Mouse (Mus musculus) heart, embryonic 11.5 days (tissue): Measurements from ENCODE around the gene Atp8b5. TPM values are rescaled to one million over a fixed set of nuclear protein-coding genes. Genes with fewer than 3 reads are reported as not detected.

ENCODE experiments used
- ATAC-seq: fragments of 200-750 bp; cut with Nextera tagmentation; replicated peaks from 2 replicates; pipeline ENCODE4 v1.8.0; 2017; ENCODE audit warnings: moderate library complexity; ENCODE audit not compliant: insufficient number of reproducible peaks, low FRiP score, low TSS enrichment
- H3K27ac ChIP-seq: fragments of 300-500 bp; sonication (generic); 2 replicates; pipeline ENCODE4 v1.5.1; 2014; ENCODE audit warnings: mild to moderate bottlenecking, low read depth, low read length
- H3K27me3 ChIP-seq: fragments of 300-500 bp; sonication (generic); 2 replicates; pipeline ENCODE4 v1.6.1; 2014; ENCODE audit warnings: mild to moderate bottlenecking, low read length, mixed read lengths; ENCODE audit not compliant: control insufficient read depth, insufficient read depth
- H3K36me3 ChIP-seq: fragments of 300-500 bp; sonication (generic); 2 replicates; pipeline ENCODE4 v1.6.1; 2014; ENCODE audit warnings: mild to moderate bottlenecking, low read length, moderate library complexity, mixed read lengths; ENCODE audit not compliant: control insufficient read depth, insufficient read depth
- H3K4me1 ChIP-seq: fragments of 300-500 bp; sonication (generic); 2 replicates; pipeline ENCODE4 v1.6.1; 2014; ENCODE audit warnings: low read length; ENCODE audit not compliant: control insufficient read depth, insufficient read depth
- H3K4me2 ChIP-seq: fragments of 300-500 bp; sonication (generic); 2 replicates; pipeline ENCODE4 v1.6.1; 2014; ENCODE audit warnings: mild to moderate bottlenecking, moderate library complexity
- H3K4me3 ChIP-seq: fragments of 300-500 bp; sonication (generic); 2 replicates; pipeline ENCODE4 v1.5.1; 2014; ENCODE audit warnings: low read depth, low read length
- H3K9ac ChIP-seq: fragments of 300-500 bp; sonication (generic); 2 replicates; pipeline ENCODE4 v1.6.1; 2014; ENCODE audit warnings: mild to moderate bottlenecking, low read depth, low read length, moderate library complexity
- H3K9me3 ChIP-seq: fragments of 300-500 bp; sonication (generic); replicated peaks from 2 replicates; pipeline ENCODE4 v1.6.1; 2016; ENCODE audit warnings: low read length; ENCODE audit not compliant: control insufficient read depth
- WGBS: fragments of 180-500 bp; shearing (Covaris S2); extraction: QIAGEN DNeasy Blood & Tissue Kit; methylation state at CpG from one replicate; pipeline ENCODE4 v1.1.7; 2014; ENCODE audit not compliant: insufficient replicate concordance; 5-methylcytosine and 5-hydroxymethylcytosine counted together
- polyA plus RNA-seq: library from polyadenylated mRNA; unstranded; fragments of >200 nt; fragmentation: Nextera tagmentation; extraction: Ambion mirVana; gene quantifications from 2 replicates; pipeline ENCODE4 v1.2.1, GENCODE M21; 2014

Gene Atp8b5
- polyA plus RNA-seq, 1 experiment from 2014 or later, result 0.27 TPM

- WGBS, result 81% methylated on average over 11 of the region's 11 CpGs
- no peak overlapping the region for H3K4me2 ChIP-seq
- no peak overlapping the region for H3K4me3 ChIP-seq
- H3K9me3 ChIP-seq, result no peaks in the 10 kb centered on the region
- no peaks in the 10 kb centered on the region for H3K27me3 ChIP-seq
- H3K36me3 ChIP-seq, result no peaks in the 10 kb centered on the region
- H3K27ac ChIP-seq, result no peak overlapping the region
- no peaks in the 10 kb centered on the region for H3K4me1 ChIP-seq
- ATAC-seq, result no peak
- no peak overlapping the region for H3K9ac ChIP-seq
These were observed 98.1 kb downstream of the Atp8b5 start for GRCm38 (mm10) chr4:43364914-43365560.

GRCm38 (mm10) chr4:43367295-43367694, 100.3 kb downstream of the Atp8b5 start:
- Histone ChIP-seq H3K4me2 (no peak overlapping the region), H3K4me1 (no peaks in the 10 kb centered on the region), H3K27me3 (no peaks in the 10 kb centered on the region), H3K36me3 (no peaks in the 10 kb centered on the region), H3K9ac (no peak overlapping the region), H3K9me3 (no peaks in the 10 kb centered on the region), H3K4me3 (no peak overlapping the region), H3K27ac (no peak overlapping the region)
- ATAC-seq, result no peak
- WGBS, result 74% methylated on average over 5 of the region's 5 CpGs

GRCm38 (mm10) chr4:43367787-43368186, 100.8 kb downstream of the Atp8b5 start:
- 91% methylated on average over 9 of the region's 9 CpGs for WGBS
- Histone ChIP-seq H3K27me3 (no peaks in the 10 kb centered on the region), H3K4me3 (no peak overlapping the region), H3K4me1 (no peaks in the 10 kb centered on the region), H3K4me2 (no peak overlapping the region), H3K36me3 (no peaks in the 10 kb centered on the region), H3K9ac (no peak overlapping the region), H3K27ac (no peak overlapping the region), H3K9me3 (no peaks in the 10 kb centered on the region)
- ATAC-seq, result no peak

DNA sequence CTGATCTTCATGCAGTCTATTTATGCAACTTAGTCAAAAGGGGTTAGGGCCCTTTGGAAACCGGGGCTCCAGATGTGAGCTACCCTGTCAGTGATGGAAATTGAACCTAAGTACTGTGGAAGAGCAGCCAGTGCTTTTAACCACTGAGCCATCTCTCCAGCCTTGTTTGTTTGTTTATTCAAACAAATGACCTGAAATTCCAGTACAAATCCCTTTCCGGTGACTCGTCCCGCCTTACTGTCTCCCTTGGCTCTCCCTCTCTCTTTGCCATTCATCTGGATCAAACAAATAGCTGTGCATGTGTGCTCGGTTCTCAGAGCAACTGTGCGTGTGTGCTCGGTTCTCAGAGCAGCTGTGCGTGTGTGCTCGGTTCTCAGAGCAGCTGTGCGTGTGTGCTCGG, 104.4 kb downstream of the Atp8b5 start:
- WGBS, result 67% methylated on average over 10 of the region's 11 CpGs
- Histone ChIP-seq H3K4me3 (no peak overlapping the region), H3K9ac (no peak overlapping the region), H3K4me1 (no peaks in the 10 kb centered on the region), H3K27me3 (no peaks in the 10 kb centered on the region), H3K27ac (no peak overlapping the region), H3K36me3 (no peaks in the 10 kb centered on the region), H3K4me2 (no peak overlapping the region), H3K9me3 (no peaks in the 10 kb centered on the region)
- ATAC-seq, result no peak

- Histone ChIP-seq H3K9me3 (no peaks in the 10 kb centered on the region), H3K27me3 (no peaks in the 10 kb centered on the region), H3K9ac (no peak overlapping the region), H3K4me1 (no peaks in the 10 kb centered on the region), H3K27ac (no peak overlapping the region), H3K4me2 (no peak overlapping the region), H3K36me3 (no peaks in the 10 kb centered on the region), H3K4me3 (no peak overlapping the region)
- no peak for ATAC-seq
- 57% methylated on average over 4 of the region's 4 CpGs for WGBS
These were observed 105.2 kb downstream of the Atp8b5 start for GRCm38 (mm10) chr4:43372155-43372554.

- Histone ChIP-seq H3K4me3 (no peak overlapping the region), H3K4me2 (no peak overlapping the region), H3K27ac (no peak overlapping the region), H3K9me3 (no peaks in the 10 kb centered on the region), H3K9ac (no peak overlapping the region), H3K36me3 (no peaks in the 10 kb centered on the region), H3K27me3 (no peaks in the 10 kb centered on the region), H3K4me1 (no peaks in the 10 kb centered on the region)
- ATAC-seq, result no peak
- 44% methylated on average over 4 of the region's 4 CpGs for WGBS
These were observed 107.3 kb downstream of the Atp8b5 start for GRCm38 (mm10) chr4:43374266-43374665.

DNA sequence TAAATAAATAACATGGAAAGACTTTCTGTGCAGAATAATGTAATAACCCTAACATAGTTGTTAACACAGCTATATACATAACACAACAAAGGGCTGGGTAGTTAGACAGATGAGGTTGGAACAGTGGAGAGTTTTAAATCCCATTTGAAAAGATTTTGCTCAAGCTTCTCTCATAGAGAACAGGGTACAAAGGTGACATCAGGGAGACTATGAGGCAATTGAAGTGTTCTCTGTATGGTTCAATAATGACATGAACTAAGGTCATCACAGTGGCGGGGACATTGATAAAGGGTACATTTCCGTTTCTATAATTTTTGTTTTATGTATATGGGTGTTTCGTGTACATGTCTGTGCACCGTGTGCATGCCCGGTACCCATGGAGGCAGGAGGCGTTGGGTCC, 112.6 kb downstream of the Atp8b5 start:
- H3K4me2 ChIP-seq, result no peak overlapping the region

GRCm38 (mm10) chr4:43380951-43381350, 114.0 kb downstream of the Atp8b5 start:
- Histone ChIP-seq H3K4me2 (peak overlapping the region; percentile 89), H3K9me3 (no peaks in the 10 kb centered on the region), H3K27me3 (0 out of 2 replicates have a peak, but pooled peaks cover 2% of the 10 kb centered on the region), H3K36me3 (no peaks in the 10 kb centered on the region), H3K9ac (peak overlapping the region; percentile 83; the same call in 1 of the 2 replicates), H3K4me3 (peak overlapping the region; percentile 68; the same call in 1 of the 2 replicates), H3K4me1 (no peaks in the 10 kb centered on the region), H3K27ac (no peak overlapping the region)
- WGBS, result 57% methylated on average over 10 of the region's 10 CpGs
- ATAC-seq, result no peak

More for the DNA sequence above, 112.6 kb downstream of the Atp8b5 start:
- no peak overlapping the region for H3K9ac ChIP-seq
- H3K9me3 ChIP-seq, result no peaks in the 10 kb centered on the region
- ATAC-seq, result no peak
- no peaks in the 10 kb centered on the region for H3K36me3 ChIP-seq
- no peaks in the 10 kb centered on the region for H3K4me1 ChIP-seq
- 83% methylated on average over 6 of the region's 6 CpGs for WGBS
- no peak overlapping the region for H3K4me3 ChIP-seq
- H3K27me3 ChIP-seq, result 0 out of 2 replicates have a peak, but pooled peaks cover 2% of the 10 kb centered on the region
- no peak overlapping the region for H3K27ac ChIP-seq
